Mouse (Mus musculus) heart, adult 8-10 months (tissue): ENCODE measurements around the gene Cnih3. TPM values are rescaled to one million over a fixed set of nuclear protein-coding genes. Genes with fewer than 3 reads are reported as not detected.

Experiments used
- DNase-seq: peaks from one replicate; pipeline ENCODE4 v3.0.0; 2022; ENCODE audit warnings: low spot score
- total RNA-seq, 4 experiments: library from RNA; stranded (reverse); gene quantifications; 2 replicates each; pipeline ENCODE4 v1.2.4; 2022

Gene Cnih3
- total RNA-seq, 4 experiments from 2014 or later, result not detected

DNA sequence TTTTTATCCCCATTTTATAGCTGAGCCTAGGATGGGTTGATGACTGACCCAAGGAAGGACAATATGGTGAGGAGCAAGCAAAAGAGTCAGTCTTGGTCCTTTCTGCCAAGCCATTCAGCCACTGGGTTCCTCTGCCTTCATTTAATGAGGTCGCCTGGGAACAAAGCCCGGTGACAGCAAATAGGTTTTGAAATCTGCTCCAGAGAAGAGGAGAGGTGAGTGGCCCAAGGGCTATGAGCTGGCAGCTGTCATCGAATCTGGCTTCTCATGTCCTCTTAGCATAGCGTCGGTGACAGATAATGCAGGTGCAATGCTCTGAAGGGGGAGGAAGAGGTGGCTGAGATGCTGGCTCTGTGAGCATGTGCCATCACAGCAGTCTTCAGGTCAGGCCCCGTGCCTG, 100.7 kb downstream of the Cnih3 start:
- no peak for DNase-seq

GRCm38 (mm10) chr1:181456911-181457310, 104.5 kb downstream of the Cnih3 start:
- DNase-seq, result no peak

DNA sequence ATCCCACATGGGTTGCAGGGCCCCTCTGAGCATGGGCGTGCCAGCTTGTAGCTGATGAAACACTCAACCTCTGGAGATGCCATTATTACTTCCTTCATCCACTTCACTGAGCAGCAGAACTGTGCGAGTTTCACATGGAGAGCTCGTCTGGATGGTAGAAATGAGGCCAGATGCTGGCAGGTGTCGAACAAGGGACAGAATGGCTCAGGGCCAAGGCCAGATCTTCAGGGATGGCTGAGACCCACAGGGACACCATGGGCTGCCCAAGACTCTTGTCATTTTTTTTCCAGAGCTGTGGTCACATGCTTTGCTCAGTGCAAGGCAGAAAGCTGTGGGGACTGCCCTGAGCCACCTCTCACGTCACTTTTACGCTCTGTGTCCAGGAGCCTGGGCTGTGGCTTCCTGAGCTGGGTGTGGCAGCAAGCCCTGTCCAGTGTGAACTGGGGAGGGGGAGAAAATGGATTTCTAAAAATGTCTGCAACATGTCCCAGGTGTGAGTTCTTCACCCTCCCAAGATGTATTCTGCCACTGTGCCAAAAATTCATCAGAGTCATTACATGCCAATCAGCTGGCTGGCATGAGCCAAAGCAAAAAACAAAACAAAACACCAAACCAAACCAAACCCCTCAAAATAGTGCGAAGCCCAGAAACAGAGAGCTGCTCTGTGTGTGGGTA, 107.1 kb downstream of the Cnih3 start:
- DNase-seq, result no peak

DNA sequence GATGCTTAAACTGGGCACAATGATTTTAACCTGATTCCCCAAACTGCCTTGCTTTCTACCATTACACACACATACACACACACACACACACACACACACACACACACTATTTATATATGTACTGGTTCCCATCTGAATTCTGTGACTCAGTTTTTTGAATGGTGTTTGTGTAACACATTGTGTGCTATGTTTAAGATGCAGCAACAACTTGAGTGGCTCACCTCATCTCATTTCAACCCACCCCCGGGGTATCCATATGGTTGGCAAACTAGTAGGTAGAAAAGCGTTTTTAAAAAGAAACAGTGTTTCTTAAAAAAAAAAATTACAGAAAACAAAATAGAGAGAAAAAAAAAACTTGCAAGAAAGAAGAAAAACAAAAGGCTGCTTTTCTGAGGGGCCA, 107.9 kb downstream of the Cnih3 start:
- no peak for DNase-seq

DNA sequence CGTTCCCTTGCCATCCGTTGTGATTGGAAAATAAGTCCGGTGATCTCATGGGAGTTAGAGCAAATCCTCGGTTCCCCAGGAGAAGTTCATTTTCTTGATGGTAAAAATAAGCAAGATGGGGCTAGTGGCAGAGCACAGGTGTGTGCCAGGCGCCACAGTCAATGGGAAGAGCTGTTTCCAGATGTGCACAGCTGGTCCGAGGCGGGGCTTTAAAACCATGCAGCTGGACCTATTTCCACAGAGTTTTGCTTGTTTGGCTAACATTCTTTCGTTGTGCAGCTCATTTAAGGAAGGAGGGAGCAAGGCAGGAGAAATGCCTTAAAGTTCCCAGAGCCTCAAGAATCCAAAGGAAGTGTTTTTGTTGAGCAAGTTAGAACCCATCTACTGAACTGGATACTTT, 109.1 kb downstream of the Cnih3 start:
- no peak for DNase-seq

- no peak for DNase-seq
Measured at GRCm38 (mm10) chr1:181462051-181462905, 109.8 kb downstream of the Cnih3 start.

DNA sequence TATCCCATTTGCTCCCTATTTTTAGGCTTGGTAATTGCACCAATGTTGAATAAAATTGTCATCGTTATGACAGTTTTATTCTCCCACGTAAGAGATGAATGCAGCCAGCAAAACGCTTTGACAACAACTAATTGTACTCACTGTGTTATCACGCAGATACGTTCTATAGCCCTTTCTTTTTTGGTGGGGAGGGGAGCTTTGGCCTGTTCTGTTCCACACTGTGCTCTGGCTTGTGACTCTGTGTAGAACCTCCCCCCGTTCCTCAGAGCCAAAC, 110.4 kb downstream of the Cnih3 start:
- DNase-seq, result no peak

GRCm38 (mm10) chr1:181465027-181465426, 112.6 kb downstream of the Cnih3 start:
- DNase-seq, result no peak

DNA sequence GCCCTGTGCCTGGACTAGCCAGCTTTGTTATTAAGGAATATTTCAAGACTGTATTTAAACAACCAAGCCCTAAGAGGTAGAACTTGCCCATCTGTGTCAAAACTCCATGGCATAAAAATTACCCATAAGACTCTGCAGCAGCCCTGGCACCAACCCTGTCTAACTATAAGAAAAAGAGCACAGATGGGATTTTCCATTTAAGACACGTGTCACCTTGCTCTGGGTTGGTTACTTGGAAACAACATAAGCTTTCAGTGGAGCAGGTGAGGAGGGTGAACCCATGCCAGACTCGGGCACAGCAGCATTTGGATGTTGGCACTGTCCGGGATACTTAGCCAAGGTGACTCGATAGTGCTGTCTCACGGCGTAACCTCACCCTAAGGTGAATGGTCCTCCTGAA, 113.6 kb downstream of the Cnih3 start:
- DNase-seq, result no peak

DNA sequence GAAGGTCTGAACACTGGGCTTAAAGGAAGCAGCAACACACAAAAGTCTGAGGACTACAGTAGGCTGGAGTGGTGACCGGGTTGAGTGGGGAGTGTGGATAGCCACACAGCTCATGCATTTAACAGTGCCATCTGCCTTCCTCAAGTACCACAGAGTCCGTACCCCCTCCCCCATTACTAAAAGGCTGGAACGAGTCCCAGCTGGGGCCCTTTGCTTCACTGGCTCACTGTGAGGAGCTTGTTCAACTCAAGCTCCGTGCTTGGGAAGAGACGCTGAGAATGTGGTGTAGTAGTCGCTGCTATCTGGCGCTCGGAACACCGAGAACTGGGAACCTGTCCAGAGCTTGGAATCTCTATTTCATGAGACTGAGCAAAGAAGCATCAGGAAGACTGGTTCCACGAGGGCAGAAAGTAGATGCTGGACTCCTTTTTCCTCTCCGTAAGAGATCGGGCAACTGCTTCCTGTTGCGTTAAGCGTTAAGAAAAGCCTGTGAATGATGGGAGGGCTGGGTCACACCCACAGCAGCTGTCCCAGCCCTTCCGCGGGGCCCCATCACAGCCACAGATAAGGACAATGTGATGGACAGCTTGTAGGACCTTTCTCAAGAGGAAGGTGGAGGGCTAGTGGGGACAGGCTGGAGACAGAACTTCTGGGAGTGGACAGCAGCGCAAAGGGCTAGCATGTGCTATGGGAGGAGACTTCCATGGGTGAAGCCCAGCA, 114.3 kb downstream of the Cnih3 start:
- DNase-seq, result no peak

DNA sequence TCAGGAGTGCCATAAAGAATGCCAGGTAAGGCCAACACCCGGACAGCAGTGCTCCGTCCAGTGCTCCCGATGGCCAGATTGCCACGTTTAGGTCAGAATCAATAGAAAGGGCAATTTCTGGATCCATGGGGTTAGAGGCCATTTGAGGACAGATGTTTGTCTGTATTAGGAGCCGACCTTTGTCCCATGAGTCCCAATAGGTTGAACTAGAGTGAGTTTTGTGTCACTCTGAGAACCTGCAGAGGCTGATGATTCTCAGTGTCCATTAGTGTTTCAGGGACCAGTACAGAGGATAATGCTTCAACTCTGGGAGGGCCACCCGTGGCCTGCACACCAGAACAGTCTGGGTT, 114.9 kb downstream of the Cnih3 start:
- no peak for DNase-seq

GRCm38 (mm10) chr1:181469415-181469814, 117.0 kb downstream of the Cnih3 start:
- DNase-seq, result no peak

GRCm38 (mm10) chr1:181476141-181476540, 123.7 kb downstream of the Cnih3 start:
- no peak for DNase-seq

DNA sequence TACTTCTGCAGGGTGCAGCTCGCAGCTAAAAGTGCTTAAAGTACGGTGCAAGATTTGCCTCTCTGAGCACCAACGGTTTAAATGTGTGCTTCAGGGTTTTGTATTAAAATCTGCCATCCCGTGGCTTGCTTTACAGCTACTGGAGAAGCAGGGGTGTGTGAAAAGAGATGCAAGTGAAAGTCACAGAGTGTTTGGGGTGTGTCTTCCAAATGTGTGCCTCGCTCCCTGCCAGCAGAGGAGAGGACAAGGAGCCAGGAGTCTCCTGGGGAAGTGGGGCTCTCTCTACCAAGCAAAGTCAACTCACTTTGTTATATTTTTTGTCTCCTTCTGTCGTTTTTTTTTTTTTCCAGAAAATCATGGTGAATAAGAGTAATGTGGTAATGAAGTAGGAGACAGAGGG, 124.1 kb downstream of the Cnih3 start:
- DNase-seq, result no peak

DNA sequence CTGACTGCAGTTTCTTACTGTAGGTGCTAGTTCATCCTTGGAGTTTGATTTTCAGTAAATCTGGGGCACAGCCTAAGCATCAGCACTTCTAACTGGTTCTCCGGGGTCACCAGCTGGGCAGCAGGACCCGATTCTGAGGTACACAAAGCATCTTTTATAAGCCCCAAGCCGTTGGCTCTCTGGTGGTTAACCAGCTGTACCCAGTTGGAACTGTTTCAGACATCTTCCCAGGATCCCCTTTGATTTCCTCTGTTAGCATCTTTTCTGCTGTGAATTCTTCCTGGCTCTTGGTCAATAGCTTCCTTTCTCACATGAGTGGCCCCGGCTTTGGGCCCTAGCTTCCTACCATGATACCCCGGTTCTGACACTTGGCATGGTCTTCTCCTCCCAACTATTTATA, 132.3 kb downstream of the Cnih3 start:
- no peak for DNase-seq

GRCm38 (mm10) chr1:181503471-181503870, 151.0 kb downstream of the Cnih3 start:
- no peak for DNase-seq

DNA sequence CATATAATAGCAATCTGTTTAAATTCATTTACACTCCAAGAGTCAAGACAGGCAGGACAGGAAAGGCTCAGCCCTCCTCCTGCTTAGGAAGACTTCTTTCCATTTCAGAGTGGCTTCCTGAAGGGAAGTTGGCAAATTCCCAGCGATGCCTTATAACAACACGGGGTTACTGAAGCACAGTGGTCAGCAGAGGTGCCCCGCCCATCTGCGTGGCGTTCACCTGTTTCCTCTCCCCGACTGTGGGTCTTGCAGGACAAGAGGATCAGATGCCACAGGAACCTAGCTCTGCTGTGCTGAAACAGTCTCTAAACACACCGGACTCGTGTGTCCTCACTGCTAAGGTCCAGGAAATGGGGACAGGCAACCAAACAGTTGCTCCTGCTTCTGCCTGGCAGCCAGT, 152.9 kb downstream of the Cnih3 start:
- no peak for DNase-seq

Other genes with a start within 250 kb of the Cnih3 start
- gene Nvl, start 208.4 kb upstream of the Cnih3 start, total RNA-seq, result 1 to 10 TPM; 6.9 to 8.0 (median 7.2) TPM
- gene Cnih4, start 207.9 kb upstream of the Cnih3 start, total RNA-seq, result 10 to 100 TPM; 46.6 to 52.1 (median 48.9) TPM
- 10 to 100 TPM; 87.5 to 93.5 (median 89.2) TPM for gene Wdr26, start 140.6 kb upstream of the Cnih3 start, total RNA-seq
- not detected for gene Ccdc121, start 158.8 kb downstream of the Cnih3 start, total RNA-seq
- not detected for gene Dnah14, start 223.9 kb downstream of the Cnih3 start, total RNA-seq